Mouse (Mus musculus) common myeloid progenitor, adult 5-6 weeks (primary cell): ENCODE measurements around the gene Neurl4. TPM values are rescaled to one million over a fixed set of nuclear protein-coding genes. Genes with fewer than 3 reads are reported as not detected.
"Not testable (repeated sequence)": the region's sequence is repeated elsewhere in the genome, so short reads cannot be mapped to it uniquely, and the experiment has no call there.

Experiments
- ATAC-seq: replicated peaks from 2 replicates; pipeline ENCODE4 v1.8.0; 2016; ENCODE audit warnings: low read depth, mild to moderate bottlenecking, moderate TSS enrichment, inconsistent platforms; ENCODE audit not compliant: poor library complexity, severe bottlenecking
- total RNA-seq: library from RNA; stranded (forward); fragments of 200-1000, 187-1606 nt; gene quantifications from 2 replicates; pipeline ENCODE4 v1.2.3, GENCODE M21; 2017

The Neurl4 gene
- total RNA-seq: 26.9 and 32.3 TPM in 2 replicates

DNA sequence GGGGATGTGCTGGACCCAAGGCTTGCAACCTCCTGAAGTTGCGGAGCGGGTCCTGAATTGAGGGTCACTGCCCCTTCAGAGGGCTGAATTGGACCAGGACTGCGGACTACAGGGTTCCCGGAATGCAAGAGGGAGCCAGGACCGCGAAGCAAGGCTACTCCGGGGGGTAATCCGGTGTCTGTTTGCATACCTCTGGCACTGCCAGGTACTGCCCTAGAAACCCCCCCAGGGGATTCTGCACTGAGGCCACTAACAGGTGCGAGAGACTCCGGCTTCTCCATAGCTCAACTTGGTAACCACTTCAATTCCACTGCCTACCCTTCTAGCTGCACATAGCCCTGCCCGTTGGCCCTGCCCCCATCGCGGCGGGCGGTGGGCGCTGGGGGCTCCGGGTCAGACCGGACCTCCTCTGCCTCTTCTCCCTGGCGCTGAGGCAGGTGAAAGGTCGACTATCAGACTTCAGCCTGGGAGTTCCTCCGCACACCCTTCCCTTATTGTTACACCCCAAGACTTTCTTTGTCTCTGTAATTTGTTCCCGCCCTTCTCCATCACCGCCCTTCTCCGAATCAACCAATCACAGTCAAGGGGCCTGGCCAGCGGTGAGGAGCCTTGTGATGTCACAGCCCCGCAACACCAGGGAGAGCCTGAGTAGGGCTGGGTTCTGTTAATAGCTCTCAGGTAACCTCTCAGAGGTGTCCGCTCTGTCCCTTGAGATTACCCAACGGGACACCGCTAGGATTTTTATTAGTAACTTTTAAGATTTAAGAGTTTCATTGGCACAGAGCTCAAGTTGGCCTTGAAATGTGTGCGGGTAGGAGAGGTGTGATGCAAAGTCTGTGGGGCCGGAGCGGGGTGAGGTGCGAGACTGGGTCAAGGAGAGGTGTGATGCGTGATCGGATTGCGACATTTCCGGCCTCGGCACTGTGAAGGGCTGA lies at the start of gene Neurl4, which contains the start of gene 2810408A11Rik:
Gene Neurl4, plus strand, starts transcription at position 602 of the 935 bp plus-strand sequence.
Gene 2810408A11Rik, minus strand, starts transcription at position 517 of the 935 bp plus-strand sequence.
- peak; percentile 82 for ATAC-seq

DNA sequence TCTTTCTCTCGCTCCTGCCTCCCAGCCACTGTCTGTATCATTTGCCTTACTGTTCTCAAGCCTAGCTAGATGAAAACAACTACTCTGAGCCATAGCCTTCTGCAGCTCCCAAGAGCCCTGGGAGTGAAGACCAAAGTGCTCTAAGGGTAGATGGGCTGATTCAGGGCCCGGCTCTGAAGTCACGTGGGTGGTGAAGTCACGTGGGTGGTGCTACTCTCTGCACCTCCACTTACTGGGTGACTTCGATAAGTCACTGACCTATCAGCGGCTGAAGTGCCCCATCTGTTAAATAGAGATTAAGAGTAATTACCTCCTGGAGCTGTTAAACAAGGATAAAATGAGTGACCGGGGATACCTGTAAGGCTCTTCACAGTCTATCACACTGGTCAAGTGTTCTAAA lies 46.9 kb upstream of the Neurl4 start:
- peak; percentile 68 for ATAC-seq

DNA sequence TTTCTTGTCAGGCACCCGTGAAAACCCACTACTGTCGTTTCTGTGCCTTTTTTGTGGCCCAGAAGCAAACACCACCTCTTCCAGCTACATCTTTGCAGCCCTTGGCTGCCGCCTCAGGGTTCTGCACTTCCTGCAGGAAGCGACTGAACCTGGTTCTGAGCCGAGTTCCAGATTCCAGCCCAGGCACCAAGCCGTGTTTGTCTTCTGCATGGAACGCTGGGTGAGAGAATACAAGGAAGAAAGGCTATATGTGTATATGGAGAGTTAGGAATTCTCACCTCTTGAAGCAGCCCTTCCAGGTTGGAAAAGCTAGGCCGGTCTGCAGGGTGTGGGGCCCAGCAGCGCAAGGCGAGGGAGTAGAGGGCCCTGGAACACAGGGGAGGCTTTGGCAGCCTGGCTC lies 46.2 kb upstream of the Neurl4 start:
- no peak for ATAC-seq

DNA sequence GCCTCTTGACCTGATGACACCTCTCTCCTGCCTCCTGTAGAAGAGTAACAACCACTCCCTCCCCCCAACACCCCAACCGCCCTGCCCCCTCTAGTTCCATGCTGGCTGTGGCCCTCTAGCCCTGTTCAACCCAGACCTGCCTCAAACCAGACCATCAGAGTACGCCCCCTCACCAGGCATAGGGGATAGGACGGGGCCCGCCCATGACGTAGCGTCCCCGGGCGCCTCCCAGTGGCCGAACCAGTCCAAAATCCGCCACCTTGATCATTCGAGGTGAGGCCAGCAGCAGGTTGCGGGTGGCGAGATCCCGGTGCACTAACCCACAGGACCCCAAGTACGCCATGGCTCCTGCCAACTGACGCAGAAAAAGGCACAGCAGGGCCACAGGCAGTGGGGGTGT lies 45.5 kb upstream of the Neurl4 start:
- peak; percentile 30 for ATAC-seq

DNA sequence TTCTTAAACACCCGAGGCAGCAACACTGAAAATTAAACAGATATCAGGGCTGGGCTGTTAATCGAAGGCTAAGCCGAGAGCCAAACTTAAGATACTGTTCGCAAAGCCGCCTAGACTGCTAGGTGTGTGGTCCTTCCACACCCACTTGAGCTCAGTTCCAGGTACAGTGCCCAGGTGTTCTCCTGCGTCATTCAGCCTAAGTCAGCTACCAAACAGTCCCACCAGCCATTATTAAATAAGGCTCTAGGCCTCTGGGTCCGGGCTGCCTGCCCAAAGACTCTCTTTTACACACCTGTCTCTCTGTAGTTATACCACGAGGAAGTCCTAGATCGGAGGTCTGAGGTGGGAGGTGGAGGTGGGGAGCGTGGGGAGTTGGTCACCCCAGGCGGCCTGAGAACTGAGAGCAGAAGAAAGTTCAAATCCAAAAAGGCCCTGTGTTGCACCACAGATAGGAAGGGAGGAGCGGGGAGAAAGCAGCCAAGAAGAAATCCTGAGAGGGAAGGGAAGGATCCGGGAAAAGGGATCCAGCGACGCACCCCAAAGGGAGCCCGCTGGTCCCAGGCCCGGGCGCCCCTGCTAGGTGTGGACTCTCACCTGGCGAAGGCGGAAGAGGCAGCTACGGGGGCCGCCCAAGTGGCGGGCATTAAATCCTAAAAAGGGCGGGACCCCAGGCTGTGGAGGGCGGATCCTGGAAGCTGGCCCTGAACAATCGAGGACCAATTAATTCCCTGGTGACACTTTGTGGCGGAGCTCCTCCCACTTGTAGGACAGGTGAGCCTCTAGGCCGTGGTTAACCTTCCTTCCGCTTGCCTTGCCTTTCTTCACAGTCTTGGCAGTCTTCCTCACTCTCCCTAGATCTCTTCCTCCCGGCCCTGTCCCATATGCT lies 42.5 kb upstream of the Neurl4 start, which contains the start of gene Tnk1:
Gene Tnk1, minus strand, starts transcription at position 618 of the 886 bp plus-strand sequence.
- no peak for ATAC-seq

DNA sequence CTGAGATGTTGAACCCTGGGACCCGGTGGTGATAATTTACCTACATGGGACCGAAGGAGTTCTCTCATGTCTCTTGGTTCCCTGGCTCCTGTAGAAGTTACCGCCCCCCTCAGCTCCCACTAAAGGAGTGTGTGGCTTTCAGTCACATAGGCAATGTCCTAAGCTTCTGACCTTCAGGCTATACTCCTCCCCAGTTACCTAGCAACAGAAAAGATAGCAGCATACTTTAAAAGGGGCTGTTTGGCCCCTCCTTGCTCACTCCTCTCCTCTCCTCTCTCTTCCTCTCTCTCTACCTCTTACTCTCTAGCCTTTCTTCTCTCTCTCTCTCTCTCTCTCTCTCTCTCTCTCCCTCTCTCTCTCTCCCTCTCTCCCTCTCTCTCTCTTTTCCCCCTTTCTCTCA lies 37.1 kb upstream of the Neurl4 start:
- not testable (repeated sequence) for ATAC-seq

DNA sequence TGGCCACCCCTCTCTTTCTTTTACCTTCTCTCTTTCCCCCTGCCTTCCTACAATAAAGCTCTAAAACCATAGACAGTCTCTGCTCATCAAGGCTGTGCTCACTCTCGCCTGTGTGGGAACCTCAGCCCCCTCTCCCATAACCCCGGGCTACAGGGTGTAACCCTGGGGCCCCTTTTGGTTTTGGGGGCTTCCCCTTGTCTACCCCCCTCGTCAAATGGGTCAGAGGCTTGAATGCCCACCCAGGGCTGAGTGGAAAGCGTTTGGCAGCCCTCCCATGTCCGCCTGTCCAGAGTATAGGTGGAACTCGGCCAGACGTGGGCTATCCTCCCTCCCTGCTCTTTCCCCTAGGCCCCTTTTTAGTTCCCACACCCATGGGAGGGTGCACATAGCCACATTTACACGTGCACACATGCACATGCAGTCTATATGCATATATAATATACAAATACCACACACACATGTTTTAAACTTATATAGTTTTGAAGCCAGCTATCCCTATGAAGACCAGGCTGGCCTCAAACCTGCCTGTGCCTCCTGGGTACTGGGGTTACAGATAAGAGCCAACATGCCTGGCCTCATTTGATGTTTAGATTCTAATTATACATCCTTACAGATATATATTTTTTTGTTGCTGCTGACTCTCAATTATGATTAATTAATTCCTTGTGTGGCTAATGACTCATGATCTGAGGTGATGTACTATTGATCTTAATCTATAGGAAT lies 36.6 kb upstream of the Neurl4 start:
- ATAC-seq: no peak

DNA sequence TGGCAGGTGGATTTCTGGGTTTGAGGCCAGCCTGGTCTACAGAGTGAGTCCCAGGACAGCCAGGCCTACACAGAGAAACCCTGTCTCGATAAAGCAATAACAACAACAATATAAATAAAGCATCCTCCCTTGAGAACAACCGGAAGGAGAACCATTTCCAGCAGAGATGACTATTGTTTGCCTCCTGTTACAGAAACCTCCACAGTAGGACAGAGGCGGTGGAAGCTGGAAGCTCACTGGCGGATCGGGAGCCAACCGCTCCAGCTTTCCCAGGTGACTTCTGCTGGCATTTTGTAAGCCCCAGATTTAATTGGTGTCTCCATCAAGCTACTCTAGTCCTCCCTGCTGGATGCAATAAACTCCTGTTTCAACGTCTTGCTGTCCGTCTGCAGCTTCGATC lies 35.3 kb upstream of the Neurl4 start:
- no peak for ATAC-seq

DNA sequence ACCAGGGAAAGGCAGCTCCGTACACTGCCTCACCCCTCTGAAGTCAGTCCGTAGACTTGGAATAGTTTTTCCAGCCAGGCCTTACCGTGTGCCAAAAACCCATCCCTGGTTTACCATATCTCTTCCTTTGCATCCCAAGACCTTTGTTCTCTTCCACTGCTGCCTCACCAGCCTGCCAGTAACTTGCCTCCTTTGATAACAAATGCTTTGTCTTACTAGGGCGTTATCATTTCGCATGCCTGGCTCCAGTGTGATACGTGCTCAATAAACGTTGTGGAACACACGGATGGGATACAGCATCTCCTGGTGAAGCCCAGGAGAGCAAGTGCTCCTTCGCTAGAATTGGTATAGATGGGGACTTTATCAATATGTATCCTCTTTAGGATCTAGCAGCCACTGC lies 33.5 kb upstream of the Neurl4 start:
- no peak for ATAC-seq

DNA sequence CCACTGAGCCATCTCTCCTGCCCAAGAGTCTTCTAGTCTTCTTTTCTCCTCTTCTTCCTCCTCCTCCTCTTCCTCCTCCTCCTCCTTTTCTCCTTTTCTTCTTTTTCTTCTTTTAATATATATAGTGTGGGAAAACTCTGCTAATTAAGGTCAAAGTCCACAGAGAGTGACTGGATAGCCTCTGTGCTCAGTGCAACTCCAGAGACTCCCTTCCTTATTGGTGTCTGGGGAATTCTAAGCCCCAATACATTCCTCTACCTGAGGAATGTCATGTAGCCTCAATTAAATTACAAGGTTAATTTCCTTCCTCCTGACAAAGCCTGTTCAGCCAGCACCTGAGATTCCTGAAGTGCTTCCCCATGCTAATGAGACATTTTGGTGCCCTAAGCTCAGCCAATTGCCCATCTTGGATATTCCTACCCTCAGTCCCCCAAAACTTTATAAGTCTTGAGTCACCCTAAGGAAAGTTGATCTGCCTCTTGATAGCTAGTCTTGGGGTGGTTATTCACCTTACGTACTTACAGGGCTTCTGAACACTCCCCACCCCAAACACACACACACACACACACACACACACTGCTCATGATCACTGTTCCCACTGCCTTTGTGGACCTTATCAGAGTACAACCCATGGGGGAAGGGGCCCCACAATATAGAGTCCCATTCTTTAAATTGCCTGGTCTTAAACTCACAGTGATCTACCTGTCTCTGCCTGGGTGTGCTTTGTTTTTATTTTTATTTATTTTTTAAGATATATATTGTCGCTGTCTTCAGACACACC lies 30.4 kb upstream of the Neurl4 start:
- ATAC-seq: no peak

DNA sequence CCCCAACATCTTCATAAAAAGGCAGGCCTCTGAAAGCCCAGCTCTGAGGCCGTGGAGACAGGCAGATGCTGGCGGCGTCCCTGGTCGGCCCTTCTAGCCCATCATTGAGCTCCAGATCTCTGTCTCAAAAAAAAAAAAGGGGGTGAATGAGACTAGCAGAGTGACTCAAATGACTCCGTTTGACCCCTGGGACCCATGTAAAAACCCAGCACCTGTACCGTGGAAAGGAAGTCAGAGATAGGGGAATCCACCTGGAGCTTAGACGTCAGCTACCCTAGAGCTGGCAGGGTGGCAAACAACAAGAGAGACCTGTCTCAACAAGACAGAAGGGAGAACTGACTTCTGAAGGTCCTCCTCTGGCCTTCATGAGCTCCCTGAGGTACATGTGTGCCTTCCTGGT lies 29.1 kb upstream of the Neurl4 start:
- ATAC-seq: no peak

DNA sequence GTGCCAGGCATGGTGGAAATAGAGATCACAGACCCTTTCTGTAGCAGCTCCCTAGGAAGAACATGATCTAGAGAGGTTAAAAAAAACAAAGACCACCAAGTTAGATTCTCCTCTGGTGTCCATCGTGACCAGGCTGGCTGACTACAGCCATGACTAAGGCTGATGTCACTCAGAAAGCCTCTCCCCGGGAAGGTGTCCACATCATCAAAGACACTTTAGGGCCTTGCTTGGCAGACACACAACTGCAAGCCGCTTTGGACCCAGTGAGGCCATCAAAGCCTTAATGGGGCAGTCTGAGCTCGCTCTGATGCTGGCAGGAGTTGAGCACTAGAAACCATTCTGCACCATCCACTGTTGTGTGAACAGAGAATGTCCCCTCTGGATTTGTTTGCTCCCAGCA lies 28.4 kb upstream of the Neurl4 start:
- ATAC-seq: no peak

DNA sequence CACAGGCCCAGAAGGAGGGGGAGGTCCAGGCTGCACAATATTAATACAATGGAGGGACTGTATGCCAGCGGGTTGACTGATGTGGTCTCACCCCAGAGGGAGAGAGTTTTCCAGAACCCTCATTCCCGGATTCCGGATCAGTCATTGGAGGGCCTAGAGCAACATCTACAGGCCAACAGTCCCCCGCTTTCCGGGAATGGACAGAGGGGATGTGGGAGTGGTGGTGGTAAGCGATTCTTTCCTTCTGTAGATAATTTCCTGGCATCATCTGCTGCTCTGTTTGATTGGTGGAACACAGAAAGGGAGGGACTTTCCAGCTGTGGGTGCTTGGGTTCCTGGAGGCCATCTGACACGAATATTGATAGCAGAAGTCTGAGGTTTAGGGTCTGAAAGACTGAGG lies 24.7 kb upstream of the Neurl4 start:
- peak; percentile 10; the same call in 1 of the 2 replicates for ATAC-seq

DNA sequence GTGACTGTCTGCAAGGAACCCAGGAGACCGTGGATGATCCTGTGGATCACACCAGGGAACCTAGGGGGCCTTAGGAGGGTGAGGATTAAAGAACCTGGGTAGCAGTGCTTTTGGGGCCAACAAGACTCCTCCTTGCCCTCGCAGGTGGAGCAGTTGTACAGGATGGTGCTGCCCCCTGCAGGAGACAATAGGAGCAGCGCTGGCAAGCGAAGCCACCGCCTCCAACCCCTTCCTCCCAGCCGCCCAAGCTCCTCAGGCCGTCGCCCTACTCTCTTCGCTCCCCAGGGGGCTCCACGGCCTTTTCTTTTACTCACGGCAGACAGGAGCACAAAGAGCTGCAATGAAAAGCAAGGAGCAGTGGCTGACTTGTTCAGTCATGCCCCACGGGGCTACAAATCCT lies 24.0 kb upstream of the Neurl4 start:
- peak; percentile 76 for ATAC-seq

DNA sequence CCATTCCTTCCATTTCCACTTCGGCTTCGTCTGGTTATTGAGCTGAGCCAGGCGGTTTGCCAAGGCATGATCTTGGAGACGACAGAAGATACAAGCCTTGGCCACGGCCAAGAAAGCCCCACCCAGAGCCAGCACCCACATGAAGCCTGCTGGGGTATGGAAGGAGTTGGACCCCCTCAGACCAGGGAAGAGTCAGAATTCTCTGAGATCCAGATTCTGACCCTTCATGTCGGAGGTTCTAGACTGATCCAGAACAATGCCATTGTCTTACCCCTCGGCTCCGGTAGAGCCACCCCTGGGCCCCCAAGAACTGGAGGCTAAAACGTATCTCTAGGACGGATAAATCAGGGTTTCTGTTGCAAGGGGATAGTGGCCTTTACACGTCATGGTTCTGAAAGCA lies 23.0 kb upstream of the Neurl4 start, which contains the start of gene Tmem95:
Gene Tmem95, minus strand, starts transcription at position 141 of the 400 bp plus-strand sequence.
- ATAC-seq: no peak

DNA sequence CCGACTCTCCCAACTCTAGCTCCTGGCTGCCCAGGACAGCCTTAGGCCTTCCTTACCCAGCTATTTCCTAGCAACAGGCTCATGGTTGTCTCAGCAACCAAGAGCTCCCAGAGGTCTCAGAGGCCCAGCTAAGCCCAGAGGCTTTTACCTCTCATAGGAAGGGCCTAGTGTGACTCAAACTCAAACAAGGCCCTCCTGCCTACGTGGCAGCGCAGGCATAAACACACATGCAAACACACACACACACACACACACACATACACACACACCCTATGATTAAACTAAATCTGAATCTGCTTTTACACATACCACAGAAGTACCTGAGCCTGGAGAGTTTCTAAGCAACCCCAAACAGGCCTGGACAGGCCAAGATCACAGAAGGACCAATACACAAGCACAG lies 22.5 kb upstream of the Neurl4 start:
- no peak for ATAC-seq

DNA sequence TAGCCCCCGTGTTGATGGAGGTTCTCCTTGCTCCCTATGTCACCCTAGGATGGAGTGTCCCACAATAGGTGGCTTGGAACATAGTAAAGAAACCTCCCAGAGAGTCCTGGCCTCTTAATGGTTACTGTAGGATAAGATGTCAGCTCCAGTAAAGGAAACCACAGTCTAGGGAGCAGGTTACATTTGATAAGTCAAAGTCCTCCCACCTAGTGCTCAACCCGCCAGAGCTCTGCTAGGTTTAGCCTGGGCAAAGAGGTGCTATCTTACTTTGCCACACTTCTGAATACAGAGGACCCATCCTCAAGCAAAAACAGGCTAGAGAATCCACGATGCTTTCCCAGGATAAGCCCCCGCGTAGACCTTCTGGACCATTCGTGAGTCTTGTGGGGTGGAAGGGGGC lies 21.9 kb upstream of the Neurl4 start:
- no peak for ATAC-seq

DNA sequence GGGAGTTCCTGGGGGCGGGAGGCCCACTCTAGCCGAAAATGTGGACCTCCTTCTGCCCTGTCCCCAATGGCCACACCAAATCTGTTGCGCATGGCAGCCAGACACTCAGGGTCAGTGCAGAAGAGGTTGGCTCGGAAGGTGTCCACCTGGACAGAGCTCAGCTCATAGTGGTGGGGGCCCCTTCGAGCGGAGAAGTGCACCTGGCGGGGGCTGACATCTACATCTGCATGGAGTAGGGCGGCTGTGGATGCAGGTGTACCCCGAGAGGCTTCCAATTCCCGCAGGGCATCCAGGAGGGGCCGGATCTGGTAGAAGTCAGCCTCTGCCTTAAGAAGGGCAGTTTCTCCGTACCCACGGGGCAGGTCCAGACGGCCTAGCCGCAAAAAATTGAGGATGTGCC lies 21.2 kb upstream of the Neurl4 start:
- ATAC-seq: no peak

DNA sequence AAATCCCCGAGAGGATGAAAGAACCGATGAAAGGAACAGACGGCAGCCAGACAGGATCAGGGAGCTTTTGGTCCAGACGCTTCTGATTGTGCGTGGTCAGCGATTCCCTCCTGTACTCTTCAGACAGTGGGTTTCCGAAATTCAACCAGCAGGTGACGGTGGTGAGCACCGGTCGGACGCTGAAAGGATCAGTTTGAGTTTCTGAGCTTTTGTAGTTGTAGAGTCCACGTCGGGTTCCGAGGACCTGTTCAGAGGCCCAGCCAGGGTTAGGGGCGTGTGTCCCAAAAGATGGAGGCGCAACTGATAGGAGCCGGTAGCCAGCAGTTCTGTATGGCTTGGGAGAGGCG lies 20.4 kb upstream of the Neurl4 start:
- peak; percentile 23 for ATAC-seq
